Mouse (Mus musculus) heart, embryonic 11.5 days (tissue): Measurements from ENCODE around the gene Zfp704. TPM values are rescaled to one million over a fixed set of nuclear protein-coding genes. Genes with fewer than 3 reads are reported as not detected.

Experiments used
- ATAC-seq: fragments of 200-750 bp; cut with Nextera tagmentation; replicated peaks from 2 replicates; pipeline ENCODE4 v1.8.0; 2017; ENCODE audit warnings: moderate library complexity; ENCODE audit not compliant: insufficient number of reproducible peaks, low FRiP score, low TSS enrichment
- H3K27ac ChIP-seq: fragments of 300-500 bp; sonication (generic); 2 replicates; pipeline ENCODE4 v1.5.1; 2014; ENCODE audit warnings: mild to moderate bottlenecking, low read depth, low read length
- H3K27me3 ChIP-seq: fragments of 300-500 bp; sonication (generic); 2 replicates; pipeline ENCODE4 v1.6.1; 2014; ENCODE audit warnings: mild to moderate bottlenecking, low read length, mixed read lengths; ENCODE audit not compliant: control insufficient read depth, insufficient read depth
- H3K36me3 ChIP-seq: fragments of 300-500 bp; sonication (generic); 2 replicates; pipeline ENCODE4 v1.6.1; 2014; ENCODE audit warnings: mild to moderate bottlenecking, low read length, moderate library complexity, mixed read lengths; ENCODE audit not compliant: control insufficient read depth, insufficient read depth
- H3K4me1 ChIP-seq: fragments of 300-500 bp; sonication (generic); 2 replicates; pipeline ENCODE4 v1.6.1; 2014; ENCODE audit warnings: low read length; ENCODE audit not compliant: control insufficient read depth, insufficient read depth
- H3K4me2 ChIP-seq: fragments of 300-500 bp; sonication (generic); 2 replicates; pipeline ENCODE4 v1.6.1; 2014; ENCODE audit warnings: mild to moderate bottlenecking, moderate library complexity
- H3K4me3 ChIP-seq: fragments of 300-500 bp; sonication (generic); 2 replicates; pipeline ENCODE4 v1.5.1; 2014; ENCODE audit warnings: low read depth, low read length
- H3K9ac ChIP-seq: fragments of 300-500 bp; sonication (generic); 2 replicates; pipeline ENCODE4 v1.6.1; 2014; ENCODE audit warnings: mild to moderate bottlenecking, low read depth, low read length, moderate library complexity
- H3K9me3 ChIP-seq: fragments of 300-500 bp; sonication (generic); replicated peaks from 2 replicates; pipeline ENCODE4 v1.6.1; 2016; ENCODE audit warnings: low read length; ENCODE audit not compliant: control insufficient read depth
- WGBS: fragments of 180-500 bp; shearing (Covaris S2); extraction: QIAGEN DNeasy Blood & Tissue Kit; methylation state at CpG from one replicate; pipeline ENCODE4 v1.1.7; 2014; ENCODE audit not compliant: insufficient replicate concordance; 5-methylcytosine and 5-hydroxymethylcytosine counted together
- polyA plus RNA-seq: library from polyadenylated mRNA; unstranded; fragments of >200 nt; fragmentation: Nextera tagmentation; extraction: Ambion mirVana; gene quantifications from 2 replicates; pipeline ENCODE4 v1.2.1, GENCODE M21; 2014

The Zfp704 gene
- polyA plus RNA-seq, 1 experiment from 2014 or later, result 7.9 TPM

DNA sequence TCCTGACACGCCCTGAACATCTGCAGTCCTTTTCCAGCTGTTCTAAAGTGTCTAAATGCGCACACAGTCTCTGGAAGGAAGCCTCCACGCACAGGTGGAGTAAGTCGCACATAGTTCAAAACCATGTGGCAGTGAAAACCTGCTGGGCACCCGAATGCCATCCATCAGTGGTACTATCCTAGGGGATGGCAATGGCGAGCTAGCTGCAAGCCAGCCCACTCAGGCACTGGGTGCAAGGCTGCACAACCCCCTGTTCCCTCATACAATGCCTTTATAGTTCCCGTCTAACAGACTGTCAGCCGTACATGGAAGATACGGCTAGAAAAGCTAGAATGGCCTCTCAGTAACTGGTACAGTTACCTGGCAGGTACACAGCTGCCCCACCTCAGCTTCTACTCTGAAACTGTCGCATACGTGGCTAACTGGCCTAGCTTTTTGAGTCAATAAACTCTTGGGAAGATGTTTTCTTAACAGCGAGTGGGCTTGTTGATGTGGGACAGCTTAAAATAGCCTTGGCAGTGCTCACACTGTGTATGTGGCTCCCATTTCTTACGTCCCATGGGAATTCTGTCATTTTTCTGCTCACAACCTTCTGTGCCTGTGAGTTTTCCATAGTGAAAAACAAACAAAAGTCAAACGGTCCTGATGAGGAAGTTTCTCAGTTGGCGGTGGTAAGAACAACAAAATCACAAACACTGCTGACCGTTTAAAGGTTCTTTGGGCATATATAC is 176.9 kb downstream of the Zfp704 start:
- 0 out of 2 replicates have a peak, but pooled peaks cover 6% of the 10 kb centered on the region for H3K4me1 ChIP-seq
- no peaks in the 10 kb centered on the region for H3K9me3 ChIP-seq
- no peak overlapping the region for H3K4me3 ChIP-seq
- 80% methylated on average over 16 of the region's 16 CpGs for WGBS
- H3K36me3 ChIP-seq, result 0 out of 2 replicates have a peak, but pooled peaks cover 7% of the 10 kb centered on the region
- H3K4me2 ChIP-seq, result no peak overlapping the region
- ATAC-seq, result 0 out of 2 replicates have a peak, but pooled peaks have one; percentile 35
- no peak overlapping the region for H3K27ac ChIP-seq
- H3K27me3 ChIP-seq, result no peaks in the 10 kb centered on the region
- no peak overlapping the region for H3K9ac ChIP-seq

DNA sequence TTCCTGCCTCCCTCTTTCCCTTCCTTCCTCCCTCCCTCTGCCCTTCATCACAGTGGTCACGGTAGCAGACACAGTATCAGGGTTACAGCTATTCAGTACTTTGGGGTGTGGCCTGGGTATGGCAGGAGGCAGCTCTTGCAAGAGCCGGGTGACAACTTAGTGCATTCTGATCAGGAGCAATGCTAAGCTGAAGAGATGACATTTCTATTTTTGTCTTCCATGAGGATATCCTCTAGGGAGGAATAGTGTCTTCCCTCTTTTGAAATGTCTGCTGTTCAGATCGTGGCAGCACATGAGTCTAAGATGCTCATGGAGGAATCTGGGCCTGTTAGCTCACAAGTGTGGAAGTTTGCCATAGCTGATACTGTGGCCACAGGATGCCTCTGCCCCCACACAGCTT is 177.7 kb downstream of the Zfp704 start:
- 54% methylated on average over 3 of the region's 3 CpGs for WGBS
- 0 out of 2 replicates have a peak, but pooled peaks cover 6% of the 10 kb centered on the region for H3K4me1 ChIP-seq
- no peak for ATAC-seq

DNA sequence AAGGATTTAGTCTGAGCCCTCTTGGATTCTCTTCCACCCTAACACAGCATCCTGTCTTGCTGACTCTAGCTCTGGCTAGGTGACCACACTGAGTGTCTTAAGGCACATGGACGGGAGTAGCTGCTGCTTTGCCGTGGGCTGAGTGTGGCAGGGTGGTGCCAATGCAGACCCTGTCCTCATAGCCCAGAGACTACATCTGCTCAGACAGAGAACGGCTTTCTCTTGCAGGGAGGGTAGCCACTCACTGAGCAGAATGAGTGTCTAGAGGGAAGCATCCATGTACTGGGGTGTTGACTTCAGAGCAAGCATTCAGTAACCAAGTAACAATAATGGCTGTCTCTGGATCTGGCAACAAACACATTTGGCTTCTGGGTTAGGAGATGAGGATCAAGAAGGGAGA is 179.9 kb downstream of the Zfp704 start:
- Histone ChIP-seq H3K9me3 (no peaks in the 10 kb centered on the region), H3K4me1 (0 out of 2 replicates have a peak, but pooled peaks cover 6% of the 10 kb centered on the region), H3K4me3 (no peak overlapping the region), H3K27ac (no peak overlapping the region), H3K9ac (no peak overlapping the region), H3K36me3 (0 out of 2 replicates have a peak, but pooled peaks cover 2% of the 10 kb centered on the region), H3K27me3 (no peaks in the 10 kb centered on the region), H3K4me2 (no peak overlapping the region)
- WGBS, result 88% methylated on average over 3 of the region's 3 CpGs
- ATAC-seq, result no peak

More for the DNA sequence above, 177.7 kb downstream of the Zfp704 start:
- no peaks in the 10 kb centered on the region for H3K27me3 ChIP-seq
- H3K9ac ChIP-seq, result no peak overlapping the region
- no peaks in the 10 kb centered on the region for H3K9me3 ChIP-seq
- 0 out of 2 replicates have a peak, but pooled peaks cover 3% of the 10 kb centered on the region for H3K36me3 ChIP-seq
- no peak overlapping the region for H3K27ac ChIP-seq
- no peak overlapping the region for H3K4me2 ChIP-seq
- H3K4me3 ChIP-seq, result no peak overlapping the region

DNA sequence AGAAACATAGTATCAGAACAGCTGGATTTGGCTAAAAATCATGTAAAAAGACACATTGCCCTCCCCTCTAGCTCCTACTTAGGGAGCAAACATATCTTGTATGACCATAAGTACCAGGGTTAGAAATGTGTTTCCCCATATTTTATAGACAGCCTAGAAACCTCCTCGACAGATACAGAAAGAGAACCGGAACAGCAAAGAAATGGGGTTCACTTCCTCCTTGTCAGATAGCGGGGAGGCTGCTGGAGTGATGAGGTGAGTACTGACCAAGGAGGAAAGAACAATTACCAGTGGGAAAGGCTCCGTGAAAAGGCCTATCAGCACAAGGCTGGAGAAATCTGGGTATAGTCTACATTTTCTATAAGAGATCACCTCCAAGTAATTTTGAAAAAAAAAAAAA is 182.1 kb downstream of the Zfp704 start:
- Histone ChIP-seq H3K9me3 (no peaks in the 10 kb centered on the region), H3K36me3 (no peaks in the 10 kb centered on the region), H3K4me3 (no peak overlapping the region), H3K4me2 (no peak overlapping the region), H3K9ac (no peak overlapping the region), H3K27me3 (no peaks in the 10 kb centered on the region), H3K27ac (no peak overlapping the region), H3K4me1 (0 out of 2 replicates have a peak, but pooled peaks cover 3% of the 10 kb centered on the region)
- ATAC-seq, result no peak
- 83% methylated on average over 4 of the region's 4 CpGs for WGBS

- no peak for ATAC-seq
- no peak overlapping the region for H3K4me2 ChIP-seq
- 87% methylated on average over 5 of the region's 5 CpGs for WGBS
- no peaks in the 10 kb centered on the region for H3K27me3 ChIP-seq
- H3K9me3 ChIP-seq, result no peaks in the 10 kb centered on the region
- no peaks in the 10 kb centered on the region for H3K36me3 ChIP-seq
- no peaks in the 10 kb centered on the region for H3K4me1 ChIP-seq
- no peak overlapping the region for H3K4me3 ChIP-seq
- H3K9ac ChIP-seq, result no peak overlapping the region
- no peak overlapping the region for H3K27ac ChIP-seq
These were observed 184.2 kb downstream of the Zfp704 start for GRCm38 (mm10) chr3:9425661-9426060.

DNA sequence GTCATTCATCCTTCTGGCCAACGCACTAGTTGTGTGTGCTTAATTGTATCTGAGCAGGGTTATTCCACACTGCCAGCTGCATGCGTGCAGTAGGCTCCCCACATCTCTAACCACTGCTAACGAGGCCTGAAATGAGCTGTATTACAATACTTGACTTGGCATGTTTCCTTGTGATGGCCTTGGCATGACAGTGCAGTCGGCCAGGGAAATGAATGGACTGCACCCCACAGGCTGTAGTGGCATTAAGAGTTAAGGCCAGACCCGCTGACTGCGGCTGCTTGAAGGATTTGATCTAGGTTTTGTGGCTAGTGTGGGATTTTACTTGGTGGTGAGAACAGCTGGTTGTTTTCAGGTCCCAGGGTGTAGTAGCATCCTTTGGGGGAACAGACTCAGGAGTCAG is 185.2 kb downstream of the Zfp704 start:
- 89% methylated on average over 6 of the region's 6 CpGs for WGBS
- Histone ChIP-seq H3K27ac (no peak overlapping the region), H3K4me3 (no peak overlapping the region), H3K36me3 (no peaks in the 10 kb centered on the region), H3K4me2 (no peak overlapping the region), H3K27me3 (no peaks in the 10 kb centered on the region), H3K4me1 (no peaks in the 10 kb centered on the region), H3K9me3 (no peaks in the 10 kb centered on the region), H3K9ac (no peak overlapping the region)
- ATAC-seq, result no peak

DNA sequence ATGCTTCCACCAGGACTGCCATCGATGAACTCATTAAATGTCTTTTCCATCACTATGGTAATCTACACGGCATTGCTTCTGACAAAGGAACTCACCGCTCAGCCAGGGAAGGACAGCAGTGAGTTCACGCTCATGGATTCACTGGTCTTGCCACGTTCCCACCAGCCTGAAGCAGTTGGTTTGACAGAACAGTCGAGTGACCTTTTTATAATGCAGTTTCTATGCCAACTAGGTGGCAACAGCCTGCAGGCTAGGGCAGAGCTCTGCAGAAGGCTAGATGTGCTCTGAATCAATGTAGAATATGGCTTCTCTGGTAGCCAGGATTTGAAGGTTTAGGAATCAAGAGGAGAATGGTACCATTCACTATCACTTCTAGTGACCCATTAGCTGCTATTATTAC is 186.2 kb downstream of the Zfp704 start:
- H3K4me3 ChIP-seq, result no peak overlapping the region
- H3K27ac ChIP-seq, result no peak overlapping the region
- H3K27me3 ChIP-seq, result no peaks in the 10 kb centered on the region
- ATAC-seq, result no peak
- no peak overlapping the region for H3K4me2 ChIP-seq
- WGBS, result 88% methylated on average over 6 of the region's 6 CpGs
- no peak overlapping the region for H3K9ac ChIP-seq
- H3K36me3 ChIP-seq, result no peaks in the 10 kb centered on the region
- no peaks in the 10 kb centered on the region for H3K9me3 ChIP-seq
- no peaks in the 10 kb centered on the region for H3K4me1 ChIP-seq

- H3K4me3 ChIP-seq, result no peak overlapping the region
- no peaks in the 10 kb centered on the region for H3K27me3 ChIP-seq
- H3K27ac ChIP-seq, result no peak overlapping the region
- no peak for ATAC-seq
- no peak overlapping the region for H3K4me2 ChIP-seq
- 84% methylated on average over 4 of the region's 4 CpGs for WGBS
- H3K4me1 ChIP-seq, result no peaks in the 10 kb centered on the region
- H3K9me3 ChIP-seq, result peaks cover 5% of the 10 kb centered on the region; the same call in 1 of the 2 replicates
- H3K9ac ChIP-seq, result no peak overlapping the region
- H3K36me3 ChIP-seq, result no peaks in the 10 kb centered on the region
These were observed 201.0 kb downstream of the Zfp704 start for GRCm38 (mm10) chr3:9408896-9409295.

DNA sequence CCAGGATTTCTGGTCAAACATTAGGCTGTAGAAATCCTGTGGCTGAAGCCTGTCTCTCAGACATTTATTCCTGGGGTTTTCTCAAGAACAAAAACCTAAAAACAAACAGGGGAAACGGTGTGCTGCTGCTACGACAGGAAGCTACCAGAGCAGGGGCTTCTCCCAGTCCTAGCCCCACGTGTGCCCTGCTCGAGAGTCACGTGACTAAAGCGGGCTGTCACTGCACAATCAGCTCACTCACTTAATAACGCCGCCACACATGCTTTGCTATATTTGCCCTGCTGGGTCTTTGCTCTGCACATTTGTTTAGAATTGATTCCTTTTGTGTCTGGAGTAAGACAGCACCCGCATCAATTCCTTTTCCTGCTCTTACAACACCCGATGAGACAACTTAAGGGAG is 202.1 kb downstream of the Zfp704 start:
- H3K4me2 ChIP-seq, result no peak overlapping the region
- no peak overlapping the region for H3K9ac ChIP-seq
- 69% methylated on average over 10 of the region's 10 CpGs for WGBS
- peaks cover 5% of the 10 kb centered on the region; the same call in 1 of the 2 replicates for H3K9me3 ChIP-seq
- no peak overlapping the region for H3K27ac ChIP-seq
- no peaks in the 10 kb centered on the region for H3K36me3 ChIP-seq
- ATAC-seq, result no peak
- no peaks in the 10 kb centered on the region for H3K4me1 ChIP-seq
- H3K4me3 ChIP-seq, result no peak overlapping the region
- no peaks in the 10 kb centered on the region for H3K27me3 ChIP-seq
